Mouse (Mus musculus): ENCODE results near the gene Gpr68.

- TF ChIP-seq CEBPB (IDR thresholded peaks at IDR 0.05; ENCODE audit: low read depth): no peak
- TF ChIP-seq CTCF (IDR thresholded peaks at IDR 0.05; ENCODE audit: control insufficient read depth, insufficient read depth, insufficient read length): no peak
- no peak for TF ChIP-seq MAX (IDR thresholded peaks at IDR 0.05)
- no peak for TF ChIP-seq MYOG (IDR thresholded peaks at IDR 0.05; ENCODE audit: control insufficient read depth, extremely low read depth, insufficient read length)
- no peak for TF ChIP-seq MYOD1 (IDR thresholded peaks at IDR 0.05; ENCODE audit: control insufficient read depth, insufficient read length, low read depth)
- TF ChIP-seq USF1 (IDR thresholded peaks at IDR 0.05; ENCODE audit: low read depth): no peak
- no peak for TF ChIP-seq FOSL1 (IDR thresholded peaks at IDR 0.05; ENCODE audit: insufficient read depth, low read length, poor library complexity, severe bottlenecking)
These were observed 42.4 kb downstream of the Gpr68 start for GRCm38 (mm10) chr12:100865509-100866078.
